Mouse (Mus musculus) MEL (cell line): ENCODE measurements around the gene Rbfox3. TPM values are rescaled to one million over a fixed set of nuclear protein-coding genes. Genes with fewer than 3 reads are reported as not detected.

ENCODE experiments used
- DNase-seq: peaks from one replicate; pipeline ENCODE4 v3.0.0; 2011; ENCODE audit warnings: low read depth, low spot score
- H3K27ac ChIP-seq: 2 replicates; pipeline ENCODE4 v1.5.1; 2012; ENCODE audit warnings: low read depth, mild to moderate bottlenecking, control low read depth, low read length, moderate library complexity; ENCODE audit not compliant: control insufficient read depth
- H3K27me3 ChIP-seq, 2 experiments: fragments of 150-350 bp in 1 of 2; sonication (generic) in 1 of 2; 2 replicates each; pipeline ENCODE4 v1.6.1; 2012; ENCODE audit warnings: low read length in 2 of 2, mild to moderate bottlenecking in 2 of 2, improper control_type of control experiment in 1 of 2, moderate library complexity in 1 of 2; ENCODE audit not compliant: insufficient read depth in 2 of 2, control insufficient read depth in 1 of 2
- H3K36me3 ChIP-seq, 2 experiments: 2 replicates each; pipeline ENCODE4 v1.6.1; 2012 to 2014; ENCODE audit warnings: low read length in 2 of 2, improper control_type of control experiment in 1 of 2, inconsistent platforms in 1 of 2, mild to moderate bottlenecking in 1 of 2; ENCODE audit not compliant: insufficient read depth in 2 of 2, control insufficient read depth in 1 of 2
- H3K4me1 ChIP-seq, 2 experiments: fragments of 150-350 bp in 1 of 2; sonication (generic) in 1 of 2; 2 replicates each; pipeline ENCODE4 v1.6.1; 2012; ENCODE audit warnings: low read length in 2 of 2, improper control_type of control experiment in 1 of 2, mild to moderate bottlenecking in 1 of 2; ENCODE audit not compliant: insufficient read depth in 2 of 2, control insufficient read depth in 1 of 2
- H3K4me3 ChIP-seq, 2 experiments: fragments of 150-350 bp in 1 of 2; sonication (generic) in 1 of 2; 2 replicates each; pipeline ENCODE4 v1.5.1; 2012; ENCODE audit warnings: low read depth in 2 of 2, low read length in 2 of 2, mild to moderate bottlenecking in 2 of 2, moderate library complexity in 2 of 2, control low read depth in 1 of 2, improper control_type of control experiment in 1 of 2; ENCODE audit not compliant: control insufficient read depth in 1 of 2, insufficient read depth in 1 of 2
- H3K79me2 ChIP-seq: 2 replicates; pipeline ENCODE4 v1.6.1; 2012; ENCODE audit warnings: mild to moderate bottlenecking, low read length, moderate library complexity; ENCODE audit not compliant: control insufficient read depth, poor library complexity, insufficient read depth
- H3K9ac ChIP-seq: 2 replicates; pipeline ENCODE4 v1.6.1; 2012; ENCODE audit warnings: low read depth, mild to moderate bottlenecking, control low read depth, low read length, moderate library complexity; ENCODE audit not compliant: control insufficient read depth, poor library complexity, severe bottlenecking
- H3K9me3 ChIP-seq: fragments of 150-350 bp; sonication (generic); replicated peaks from 2 replicates; pipeline ENCODE4 v1.6.1; 2012; ENCODE audit warnings: mild to moderate bottlenecking, low read length, improper control_type of control experiment, moderate library complexity; ENCODE audit not compliant: insufficient read depth
- BHLHE40 ChIP-seq: IDR thresholded peaks from 2 replicates; pipeline ENCODE4 v1.6.1; 2012; ENCODE audit warnings: low read depth, mild to moderate bottlenecking, inconsistent platforms, low read length, improper control_type of control experiment, borderline replicate concordance
- CHD1 ChIP-seq: IDR thresholded peaks from 2 replicates; pipeline ENCODE4 v1.6.1; 2012; ENCODE audit warnings: low read depth, mild to moderate bottlenecking, inconsistent platforms, low read length, improper control_type of control experiment
- CTCF ChIP-seq, 3 experiments: IDR thresholded peaks in 2 of 3; conservative IDR thresholded peaks in 1 of 3; 2 replicates each; pipeline ENCODE4 v1.5.1; 2011 to 2012; ENCODE audit warnings: low read length in 3 of 3, low read depth in 2 of 3, mild to moderate bottlenecking in 2 of 3, improper control_type of control experiment in 1 of 3, inconsistent platforms in 1 of 3, mixed read lengths in 1 of 3, moderate library complexity in 1 of 3; ENCODE audit not compliant: control insufficient read depth in 1 of 3, insufficient read depth in 1 of 3, poor library complexity in 1 of 3, severe bottlenecking in 1 of 3
- ETS1 ChIP-seq: IDR thresholded peaks from 2 replicates; pipeline ENCODE4 v1.6.1; 2012; ENCODE audit warnings: low read depth, mild to moderate bottlenecking, inconsistent platforms, low read length, improper control_type of control experiment, moderate library complexity
- GATA1 ChIP-seq: IDR thresholded peaks from 2 replicates; pipeline ENCODE4 v1.6.1; 2011; ENCODE audit warnings: low read depth, low read length, improper control_type of control experiment
- JUND ChIP-seq: IDR thresholded peaks from 2 replicates; pipeline ENCODE4 v1.6.1; 2011; ENCODE audit warnings: low read depth, mild to moderate bottlenecking, improper control_type of control experiment, low read length
- MAFK ChIP-seq: IDR thresholded peaks from 2 replicates; pipeline ENCODE4 v1.6.1; 2011; ENCODE audit warnings: low read depth, mild to moderate bottlenecking, low read length, improper control_type of control experiment, borderline replicate concordance
- MAX ChIP-seq: IDR thresholded peaks from 2 replicates; pipeline ENCODE4 v1.6.1; 2011; ENCODE audit warnings: low read length, improper control_type of control experiment
- NELFE ChIP-seq: IDR thresholded peaks from 2 replicates; pipeline ENCODE4 v1.6.1; 2011; ENCODE audit warnings: low read depth, low read length, improper control_type of control experiment
- NRF1 ChIP-seq: IDR thresholded peaks from 2 replicates; pipeline ENCODE4 v1.6.1; 2014; ENCODE audit warnings: low read depth, mild to moderate bottlenecking, inconsistent platforms, low read length, improper control_type of control experiment, moderate library complexity; ENCODE audit not compliant: poor library complexity, insufficient read depth, severe bottlenecking
- POLR2A ChIP-seq, 2 experiments: IDR thresholded peaks; 2 replicates each; pipeline ENCODE4 v1.6.1; 2011 to 2012; ENCODE audit warnings: low read length in 2 of 2, mild to moderate bottlenecking in 2 of 2, control low read depth in 1 of 2, improper control_type of control experiment in 1 of 2, low read depth in 1 of 2, moderate library complexity in 1 of 2; ENCODE audit not compliant: control insufficient read depth in 1 of 2, insufficient read depth in 1 of 2, poor library complexity in 1 of 2
- POLR2AphosphoS2 ChIP-seq: IDR thresholded peaks from 2 replicates; pipeline ENCODE4 v1.6.1; 2011; ENCODE audit warnings: low read length, improper control_type of control experiment
- RAD21 ChIP-seq: IDR thresholded peaks from 2 replicates; pipeline ENCODE4 v1.6.1; 2011; ENCODE audit warnings: mild to moderate bottlenecking, low read depth, low read length, improper control_type of control experiment
- RCOR1 ChIP-seq: IDR thresholded peaks from 2 replicates; pipeline ENCODE4 v1.6.1; 2012; ENCODE audit warnings: low read depth, mild to moderate bottlenecking, inconsistent platforms, low read length, improper control_type of control experiment
- SIN3A ChIP-seq: IDR thresholded peaks from 2 replicates; pipeline ENCODE4 v1.6.1; 2012; ENCODE audit warnings: low read length, improper control_type of control experiment, inconsistent platforms
- TAL1 ChIP-seq: IDR thresholded peaks from 2 replicates; pipeline ENCODE4 v1.6.1; 2012; ENCODE audit warnings: mild to moderate bottlenecking, inconsistent platforms, low read length, moderate library complexity, mixed read lengths
- TBP ChIP-seq: IDR thresholded peaks from 2 replicates; pipeline ENCODE4 v1.8.0; 2011; ENCODE audit warnings: low read depth, low read length, improper control_type of control experiment
- USF1 ChIP-seq: IDR thresholded peaks from 2 replicates; pipeline ENCODE4 v1.6.1; 2014; ENCODE audit warnings: low read depth, mild to moderate bottlenecking, inconsistent platforms, low read length, improper control_type of control experiment, moderate library complexity
- ZC3H11A ChIP-seq: IDR thresholded peaks from 2 replicates; pipeline ENCODE4 v1.6.1; 2012; ENCODE audit warnings: low read depth, mild to moderate bottlenecking, inconsistent platforms, low read length, improper control_type of control experiment
- ZMIZ1 ChIP-seq: IDR thresholded peaks from 2 replicates; pipeline ENCODE4 v1.6.1; 2012; ENCODE audit warnings: low read depth, mild to moderate bottlenecking, inconsistent platforms, low read length, improper control_type of control experiment, moderate library complexity
- ZNF384 ChIP-seq: IDR thresholded peaks from 2 replicates; pipeline ENCODE4 v1.6.1; 2012; ENCODE audit warnings: low read depth, mild to moderate bottlenecking, inconsistent platforms, low read length, improper control_type of control experiment
- polyA plus RNA-seq, 2 experiments: library from polyadenylated mRNA; stranded (reverse) in 1 of 2; unstranded in 1 of 2; fragments of >175 nt in 1 of 2; fragments of >200 nt in 1 of 2; gene quantifications; 2 replicates each; pipeline versions ENCODE4 v1.2.1 to v1.2.4; 2012; ENCODE audit warnings: low replicate concordance in 2 of 2, low read depth in 1 of 2; ENCODE audit not compliant: insufficient read length in 2 of 2, insufficient read depth in 1 of 2, missing spikeins in 1 of 2
- total RNA-seq: library from RNA; depleted of rRNA; stranded (reverse); fragments of 300-350 nt; gene quantifications from 2 replicates; pipeline ENCODE4 v1.2.3, GENCODE M21; 2012

The Rbfox3 gene
- total and polyA plus RNA-seq, 3 experiments, result not detected

DNA sequence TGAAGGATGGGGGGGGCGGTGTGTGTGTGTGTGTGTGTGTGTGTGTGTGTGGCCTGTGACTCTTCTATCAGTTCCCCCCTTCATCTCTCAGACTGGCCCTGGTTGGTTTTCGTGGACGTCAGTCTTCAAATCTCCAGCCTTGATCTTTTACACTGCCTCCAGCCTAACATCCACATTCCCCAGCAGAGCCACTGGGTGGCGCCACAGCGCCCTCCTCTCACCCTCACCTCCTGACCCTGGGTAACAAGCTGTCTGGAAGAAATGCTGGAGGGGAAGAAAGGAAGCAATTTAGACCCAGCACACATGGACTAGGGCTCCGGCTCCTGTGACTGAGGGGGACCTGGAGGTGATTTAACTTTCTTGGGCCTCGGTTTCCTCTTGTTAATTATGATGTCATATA lies 173.1 kb downstream of the Rbfox3 start:
- Histone ChIP-seq H3K4me3 (no peak overlapping the region), H3K27me3 (no peaks in the 10 kb centered on the region), H3K27ac (no peak overlapping the region), H3K36me3 (no peaks in the 10 kb centered on the region), H3K9me3 (no peaks in the 10 kb centered on the region), H3K79me2 (no peaks in the 10 kb centered on the region)
- no peak for DNase-seq
- peak in 2 of 3 experiments; percentile 30 to 63; a peak in 4 of 6 replicates for TF ChIP-seq CTCF (IDR thresholded peaks at IDR 0.05 in 2 of 3, conservative IDR thresholded peaks at IDR 0.05 in 1 of 3; ENCODE audit: control insufficient read depth in 1 of 3, insufficient read depth in 1 of 3, low read depth in 2 of 3, low read length in 3 of 3, poor library complexity in 1 of 3, severe bottlenecking in 1 of 3)
- TF ChIP-seq ZNF384, result no peak
- TF ChIP-seq, all 39 proteins: peak for 1
- Histone ChIP-seq H3K9ac (no peak overlapping the region), H3K4me1 (no peaks in the 10 kb centered on the region)

- no peaks in the 10 kb centered on the region for H3K27me3 ChIP-seq
- no peak overlapping the region for H3K4me3 ChIP-seq
- no peaks in the 10 kb centered on the region for H3K79me2 ChIP-seq
- H3K9ac ChIP-seq, result no peak overlapping the region
- no peak for TF ChIP-seq TBP
- TF ChIP-seq ETS1, result no peak
- peak in 1 of 3 experiments; percentile 4; a peak in 1 of 6 replicates for TF ChIP-seq CTCF (IDR thresholded peaks at IDR 0.05 in 2 of 3, conservative IDR thresholded peaks at IDR 0.05 in 1 of 3; ENCODE audit: control insufficient read depth in 1 of 3, insufficient read depth in 1 of 3, low read depth in 2 of 3, low read length in 3 of 3, poor library complexity in 1 of 3, severe bottlenecking in 1 of 3)
- TF ChIP-seq ZMIZ1, result no peak
- H3K27ac ChIP-seq, result no peak overlapping the region
- H3K36me3 ChIP-seq, result no peaks in the 10 kb centered on the region
- DNase-seq, result no peak
- H3K9me3 ChIP-seq, result no peaks in the 10 kb centered on the region
- no peaks in the 10 kb centered on the region for H3K4me1 ChIP-seq
These were observed 173.6 kb downstream of the Rbfox3 start for GRCm38 (mm10) chr11:118737821-118738220.

GRCm38 (mm10) chr11:118736993-118737392 lies 174.4 kb downstream of the Rbfox3 start:
- no peaks in the 10 kb centered on the region for H3K36me3 ChIP-seq
- no peaks in the 10 kb centered on the region for H3K9me3 ChIP-seq
- H3K27ac ChIP-seq, result no peak overlapping the region
- H3K4me1 ChIP-seq, result no peaks in the 10 kb centered on the region
- no peak for DNase-seq
- no peak overlapping the region for H3K9ac ChIP-seq
- TF ChIP-seq TAL1, result no peak
- no peak for TF ChIP-seq SIN3A
- TF ChIP-seq ZNF384, result no peak
- TF ChIP-seq GATA1, result no peak
- TF ChIP-seq MAX, result no peak
- no peak for TF ChIP-seq ZC3H11A
- no peak for TF ChIP-seq NELFE
- TF ChIP-seq RAD21, result no peak
- TF ChIP-seq JUND, result no peak
- TF ChIP-seq POLR2AphosphoS2, result no peak
- no peak for TF ChIP-seq NRF1
- no peak for TF ChIP-seq MAFK
- TF ChIP-seq ZMIZ1, result no peak
- TF ChIP-seq CHD1, result no peak
- TF ChIP-seq TBP, result no peak
- no peak for TF ChIP-seq BHLHE40
- no peak for TF ChIP-seq POLR2A (IDR thresholded peaks at IDR 0.05; ENCODE audit: control insufficient read depth in 1 of 2, insufficient read depth in 1 of 2, low read depth in 1 of 2, low read length in 2 of 2, poor library complexity in 1 of 2)
- TF ChIP-seq USF1, result no peak
- TF ChIP-seq RCOR1, result no peak
- no peaks in the 10 kb centered on the region for H3K79me2 ChIP-seq
- H3K27me3 ChIP-seq, result no peaks in the 10 kb centered on the region
- no peak overlapping the region for H3K4me3 ChIP-seq
